Mouse (Mus musculus) cerebellum, postnatal 14 days (tissue): ENCODE measurements around the gene Tmem256.

Source experiments
- DNase-seq, 2 experiments: peaks; one replicate each; pipeline ENCODE4 v3.0.0; 2021; ENCODE audit warnings: mixed read lengths in 2 of 2

The Tmem256 gene

GRCm38 (mm10) chr11:69886907-69887635 lies 48.8 kb downstream of the Tmem256 start:
- no peak for DNase-seq
